Mouse (Mus musculus): ENCODE measurements at regions not wholly inside any gene's neighbourhood (a gene's known extent, or its start where the extent isn't known, plus 50 kb on each side); places are given as distances from the start of the nearest gene placed in this dataset.

DNA sequence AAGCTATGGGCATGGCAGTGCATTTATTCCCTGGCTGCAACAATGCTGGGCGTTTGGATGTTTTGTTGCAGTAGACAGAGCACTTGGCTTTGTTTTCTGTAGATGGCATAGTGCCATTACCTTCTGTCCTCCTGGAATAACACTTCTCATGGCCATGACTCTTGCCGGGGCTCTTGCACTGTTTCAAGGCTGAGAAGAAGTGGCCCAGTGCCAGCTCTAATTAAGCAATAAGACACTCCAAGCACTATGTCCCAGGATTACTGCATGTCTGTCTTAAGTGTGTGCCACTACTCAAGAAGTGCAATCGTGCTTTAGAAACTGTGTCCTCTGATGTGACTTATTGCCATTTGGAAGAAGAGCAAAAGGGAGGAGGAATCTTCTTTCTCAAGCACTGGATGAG is 316.1 kb upstream of the Fam241a start:
- TF ChIP-seq CTCF (IDR thresholded peaks at IDR 0.05) (no peak), EP300 (IDR thresholded peaks at IDR 0.05) (no peak)

Data from lung, postnatal 0 days (tissue).